ENCODE assay signal across 17 mouse cellular contexts in genomic region chr12:48083377-48083776, GRCm38 (mm10).
DNase-seq lines count a peak whose midpoint lies in the region; TF ChIP-seq lines count a peak whose summit lies in the region.
"Had no signal": no experiment of that assay in that cellular context is flagged by ENCODE, and none has a peak within 500 bp of the region (broad histone marks: within the 10 kb centered on the region; RNA-seq: fewer than 3 reads in every experiment).

No protein-coding gene starts in this region.

- no peak for TF ChIP-seq CTCF in MEL (IDR thresholded peaks at IDR 0.05 in 2 of 3, conservative IDR thresholded peaks at IDR 0.05 in 1 of 3; ENCODE audit: control insufficient read depth in 1 of 3, insufficient read depth in 1 of 3, low read depth in 2 of 3, low read length in 3 of 3, poor library complexity in 1 of 3, severe bottlenecking in 1 of 3)

- peak in 1 of 2 experiments; percentile 5; a peak in 2 of 4 replicates for TF ChIP-seq EP300 in MEL (IDR thresholded peaks at IDR 0.05; ENCODE audit: low read depth in 1 of 2, low read length in 2 of 2)

- no peaks in the 10 kb centered on the region for H3K27me3 ChIP-seq in MEL (ENCODE audit: control insufficient read depth in 1 of 2, insufficient read depth in 2 of 2, low read length in 2 of 2)
- H3K27me3 ChIP-seq: CH12.LX, Patski had no signal

- no peak overlapping the region for H3K4me3 ChIP-seq in MEL (ENCODE audit: control insufficient read depth in 1 of 2, insufficient read depth in 1 of 2, low read depth in 2 of 2, low read length in 2 of 2)

- TF ChIP-seq RAD21 in MEL (IDR thresholded peaks at IDR 0.05; ENCODE audit: low read depth, low read length), result no peak

- DNase-seq in MEL (ENCODE audit: low read depth, low spot score), result no peak
- DNase-seq in gastrocnemius, postnatal 25 days, result no peak
- DNase-seq: adrenal gland, adult 2 months; adrenal gland, adult 8-10 months; adrenal gland, postnatal 10 days; adrenal gland, postnatal 14 days; adrenal gland, postnatal 25 days; adrenal gland, postnatal 36 days; B cell, adult 2 months; cerebellum, adult 11 months; cerebellum, adult 11-12 months; cerebellum, adult 18-20 months; cerebellum, adult 2 months; cerebellum, adult 8-10 months had no signal

- H3K4me1 ChIP-seq in MEL (ENCODE audit: control insufficient read depth in 1 of 2, insufficient read depth in 2 of 2, low read length in 2 of 2), result peaks cover 7 to 27% of the 10 kb centered on the region in 2 experiments

- peaks cover 0 to 22% of the 10 kb centered on the region in 2 experiments; a peak in 2 of 4 replicates for H3K36me3 ChIP-seq in MEL (ENCODE audit: control insufficient read depth in 1 of 2, insufficient read depth in 2 of 2, low read length in 2 of 2)
- H3K36me3 ChIP-seq: G1E had no signal

- H3K9ac ChIP-seq in MEL (ENCODE audit: control insufficient read depth, low read depth, low read length, poor library complexity, severe bottlenecking), result no peak overlapping the region

- H3K9me3 ChIP-seq in MEL (replicated peaks; ENCODE audit: insufficient read depth, low read length), result no peaks in the 10 kb centered on the region
- H3K9me3 ChIP-seq: G1E had no signal

- no peak overlapping the region for H3K27ac ChIP-seq in MEL (ENCODE audit: control insufficient read depth, low read depth, low read length)

- TF ChIP-seq POLR2A in MEL (IDR thresholded peaks at IDR 0.05; ENCODE audit: control insufficient read depth in 1 of 2, insufficient read depth in 1 of 2, low read depth in 1 of 2, low read length in 2 of 2, poor library complexity in 1 of 2), result no peak

- H3K79me2 ChIP-seq in MEL (ENCODE audit: control insufficient read depth, insufficient read depth, low read length, poor library complexity), result no peaks in the 10 kb centered on the region

TF ChIP-seq in MEL, 35 proteins besides CTCF, POLR2A, EP300 and RAD21:
- peak; percentile 63; the same call in 1 of the 2 replicates for TF ChIP-seq TCF12 (IDR thresholded peaks at IDR 0.05; ENCODE audit: low read depth, low read length)
- peak; percentile 19; the same call in 1 of the 2 replicates for TF ChIP-seq ETS1 (IDR thresholded peaks at IDR 0.05; ENCODE audit: low read depth, low read length)
- no peak for TF ChIP-seq MXI1 (IDR thresholded peaks at IDR 0.05; ENCODE audit: low read depth, low read length)
- TF ChIP-seq RCOR1 (IDR thresholded peaks at IDR 0.05; ENCODE audit: low read depth, low read length), result peak; percentile 57; the same call in 1 of the 2 replicates
TF ChIP-seq in MEL: peak in this region for 3.
